8 mouse cellular contexts compared by ENCODE assay signal in genomic region chr11:69991711-69992110, GRCm38 (mm10). TPM values are rescaled to one million over a fixed set of nuclear protein-coding genes. Genes with fewer than 3 reads are reported as not detected.
DNase-seq lines count a peak whose midpoint lies in the region; ATAC-seq and TF ChIP-seq lines count a peak whose summit lies in the region.

No protein-coding gene starts in this region.

- DNase-seq in spleen, adult 2 months (ENCODE audit: low read depth in 1 of 2, low spot score in 2 of 2), result no peak
- DNase-seq in spleen, postnatal 14 days (ENCODE audit: low spot score in 2 of 2), result no peak
- DNase-seq in layer of hippocampus, adult 9-11 months, result no peak
- no peak for DNase-seq in cerebellum, adult 9-11 months

- H3K4me3 ChIP-seq in erythroblast, embryonic 14.5 days (replicated peaks), result peak overlapping the region; percentile 86
- peak overlapping the region; percentile 63 for H3K4me3 ChIP-seq in spleen, adult 2 months (ENCODE audit: extremely low read depth, insufficient read depth, insufficient read length)
- peak overlapping the region; percentile 86 for H3K4me3 ChIP-seq in liver, embryonic 12.5 days
- peak overlapping the region; percentile 96 for H3K4me3 ChIP-seq in stomach, embryonic 16.5 days (replicated peaks; ENCODE audit: low read length)

- no peak for TF ChIP-seq POLR2A in spleen, adult 2 months (IDR thresholded peaks at IDR 0.05; ENCODE audit: low read depth, low read length)

- no peak for ATAC-seq in erythroblast, adult 5-6 weeks (replicated peaks; ENCODE audit: low FRiP score, poor library complexity, severe bottlenecking)
- ATAC-seq in liver, embryonic 12.5 days, result peak; percentile 31
- ATAC-seq in stomach, embryonic 16.5 days (ENCODE audit: insufficient read depth, low FRiP score), result no peak

- no peaks in the 10 kb centered on the region for H3K27me3 ChIP-seq in erythroblast, embryonic 14.5 days (ENCODE audit: control insufficient read depth)
- H3K27me3 ChIP-seq in spleen, adult 2 months (ENCODE audit: control insufficient read depth, insufficient read depth, low read length), result no peaks in the 10 kb centered on the region
- no peaks in the 10 kb centered on the region for H3K27me3 ChIP-seq in liver, embryonic 12.5 days (replicated peaks)
- H3K27me3 ChIP-seq in stomach, embryonic 16.5 days (ENCODE audit: control insufficient read depth, insufficient read depth, low read length), result no peaks in the 10 kb centered on the region

- peaks cover 42% of the 10 kb centered on the region for H3K4me1 ChIP-seq in erythroblast, embryonic 14.5 days (ENCODE audit: control insufficient read depth)
- peaks cover 7% of the 10 kb centered on the region; the same call in 1 of the 2 replicates for H3K4me1 ChIP-seq in spleen, adult 2 months (ENCODE audit: control insufficient read depth, insufficient read depth, insufficient read length)
- H3K4me1 ChIP-seq in liver, embryonic 12.5 days, result peaks cover 31% of the 10 kb centered on the region
- peaks cover 24% of the 10 kb centered on the region for H3K4me1 ChIP-seq in stomach, embryonic 16.5 days (ENCODE audit: control insufficient read depth, insufficient read depth, low read length)

- H3K4me2 ChIP-seq in liver, embryonic 12.5 days, result peak overlapping the region; percentile 82
- H3K4me2 ChIP-seq in stomach, embryonic 16.5 days (ENCODE audit: low read depth, low read length), result peak overlapping the region; percentile 73

- WGBS in spleen, adult 2 months, result under 1% methylated on average over 15 of the region's 15 CpGs
- WGBS in liver, embryonic 12.5 days (ENCODE audit: insufficient replicate concordance), result 0% methylated on average over 15 of the region's 15 CpGs
- under 1% methylated on average over 15 of the region's 15 CpGs for WGBS in stomach, embryonic 16.5 days

- peaks cover 64% of the 10 kb centered on the region for H3K36me3 ChIP-seq in erythroblast, embryonic 14.5 days (ENCODE audit: control insufficient read depth)
- H3K36me3 ChIP-seq in spleen, adult 2 months (ENCODE audit: control insufficient read depth, insufficient read depth, low read length), result peaks cover 19% of the 10 kb centered on the region
- peaks cover 64% of the 10 kb centered on the region for H3K36me3 ChIP-seq in liver, embryonic 12.5 days
- peaks cover 28% of the 10 kb centered on the region for H3K36me3 ChIP-seq in stomach, embryonic 16.5 days (ENCODE audit: control insufficient read depth, insufficient read depth, low read length)

- TF ChIP-seq CTCF in spleen, adult 2 months (IDR thresholded peaks at IDR 0.05; ENCODE audit: extremely low read depth, insufficient read depth, insufficient read length, insufficient replicate concordance), result no peak

- peak overlapping the region; percentile 81 for H3K27ac ChIP-seq in spleen, adult 2 months (ENCODE audit: insufficient read depth, low read length)
- peak overlapping the region; percentile 97 for H3K27ac ChIP-seq in liver, embryonic 12.5 days
- peak overlapping the region; percentile 96 for H3K27ac ChIP-seq in stomach, embryonic 16.5 days (ENCODE audit: low read length)

- peak overlapping the region; percentile 87 for H3K9ac ChIP-seq in liver, embryonic 12.5 days
- H3K9ac ChIP-seq in stomach, embryonic 16.5 days (ENCODE audit: low read length), result peak overlapping the region; percentile 98

- H3K9me3 ChIP-seq in erythroblast, embryonic 14.5 days (ENCODE audit: control insufficient read depth, low read length), result no peaks in the 10 kb centered on the region
- no peaks in the 10 kb centered on the region for H3K9me3 ChIP-seq in liver, embryonic 12.5 days (replicated peaks)
- no peaks in the 10 kb centered on the region for H3K9me3 ChIP-seq in stomach, embryonic 16.5 days (replicated peaks; ENCODE audit: control insufficient read depth, low read length)

RNA-seq across cellular contexts. Expression of gene Gabarap, which starts 0.8 kb away (rescaled TPM):
- polyA plus RNA-seq in erythroblast, embryonic 14.5 days (2012), result 50.2 and 55.8 TPM in 2 replicates
- total RNA-seq in erythroblast, adult 5-6 weeks (2015; ENCODE audit: low replicate concordance), result 328 and 394 TPM in 2 replicates
- total RNA-seq in erythroblast, adult 5-6 weeks (2017; ENCODE audit: low replicate concordance), result 127 and 214 TPM in 2 replicates
- polyA plus RNA-seq in spleen, adult 2 months (2012; rRNA removed), result 235 and 251 TPM in 2 replicates
- 260 and 270 TPM in 2 replicates for polyA plus RNA-seq in liver, embryonic 12.5 days (2016; fragmentation: Nextera tagmentation; extraction: Ambion mirVana)
- 485 and 494 TPM in 2 replicates for polyA plus RNA-seq in stomach, embryonic 16.5 days (2015; fragmentation: Nextera tagmentation; extraction: Ambion mirVana)

RNA-seq across cellular contexts. Expression of gene Phf23, which starts 3.9 kb away (rescaled TPM):
- polyA plus RNA-seq in erythroblast, embryonic 14.5 days (2012), result 4.5 and 5.5 TPM in 2 replicates
- total RNA-seq in erythroblast, adult 5-6 weeks (2015; ENCODE audit: low replicate concordance), result 8.5 and 11.3 TPM in 2 replicates
- total RNA-seq in erythroblast, adult 5-6 weeks (2017; ENCODE audit: low replicate concordance), result 7.4 and 11.0 TPM in 2 replicates
- polyA plus RNA-seq in spleen, adult 2 months (2012; rRNA removed), result 13.8 and 21.4 TPM in 2 replicates
- 39.5 and 40.9 TPM in 2 replicates for polyA plus RNA-seq in liver, embryonic 12.5 days (2016; fragmentation: Nextera tagmentation; extraction: Ambion mirVana)
- polyA plus RNA-seq in stomach, embryonic 16.5 days (2015; fragmentation: Nextera tagmentation; extraction: Ambion mirVana), result 44.3 and 47.9 TPM in 2 replicates

RNA-seq across cellular contexts. Expression of gene Dvl2, which starts 8.7 kb away (rescaled TPM):
- polyA plus RNA-seq in erythroblast, embryonic 14.5 days (2012), result 0.48 and 0.76 TPM in 2 replicates
- 1.3 and 4.2 TPM in 2 replicates for total RNA-seq in erythroblast, adult 5-6 weeks (2015; ENCODE audit: low replicate concordance)
- 2.1 and 7.4 TPM in 2 replicates for total RNA-seq in erythroblast, adult 5-6 weeks (2017; ENCODE audit: low replicate concordance)
- 21.4 and 22.3 TPM in 2 replicates for polyA plus RNA-seq in spleen, adult 2 months (2012; rRNA removed)
- polyA plus RNA-seq in liver, embryonic 12.5 days (2016; fragmentation: Nextera tagmentation; extraction: Ambion mirVana), result 13.4 and 13.7 TPM in 2 replicates
- polyA plus RNA-seq in stomach, embryonic 16.5 days (2015; fragmentation: Nextera tagmentation; extraction: Ambion mirVana), result 17.7 and 22.3 TPM in 2 replicates

RNA-seq across cellular contexts. Expression of gene Elp5, which starts 9.4 kb away (rescaled TPM):
- 1.5 and 1.9 TPM in 2 replicates for polyA plus RNA-seq in erythroblast, embryonic 14.5 days (2012)
- total RNA-seq in erythroblast, adult 5-6 weeks (2015; ENCODE audit: low replicate concordance), result 24.9 and 35.5 TPM in 2 replicates
- total RNA-seq in erythroblast, adult 5-6 weeks (2017; ENCODE audit: low replicate concordance), result 14.5 and 18.7 TPM in 2 replicates
- 32.5 and 33.3 TPM in 2 replicates for polyA plus RNA-seq in spleen, adult 2 months (2012; rRNA removed)
- polyA plus RNA-seq in liver, embryonic 12.5 days (2016; fragmentation: Nextera tagmentation; extraction: Ambion mirVana), result 88.1 and 91.8 TPM in 2 replicates
- polyA plus RNA-seq in stomach, embryonic 16.5 days (2015; fragmentation: Nextera tagmentation; extraction: Ambion mirVana), result 102 and 103 TPM in 2 replicates

RNA-seq across cellular contexts. Expression of gene Ctdnep1, which starts 10.8 kb away (rescaled TPM):
- polyA plus RNA-seq in erythroblast, embryonic 14.5 days (2012), result 23.2 and 28.5 TPM in 2 replicates
- 48.1 and 52.3 TPM in 2 replicates for total RNA-seq in erythroblast, adult 5-6 weeks (2015; ENCODE audit: low replicate concordance)
- total RNA-seq in erythroblast, adult 5-6 weeks (2017; ENCODE audit: low replicate concordance), result 10.8 and 12.5 TPM in 2 replicates
- polyA plus RNA-seq in spleen, adult 2 months (2012; rRNA removed), result 75.8 and 87.9 TPM in 2 replicates
- polyA plus RNA-seq in liver, embryonic 12.5 days (2016; fragmentation: Nextera tagmentation; extraction: Ambion mirVana), result 14.0 and 15.2 TPM in 2 replicates
- polyA plus RNA-seq in stomach, embryonic 16.5 days (2015; fragmentation: Nextera tagmentation; extraction: Ambion mirVana), result 17.5 and 17.7 TPM in 2 replicates
